Comparison of ENCODE assay signal across 26 mouse cellular contexts in genomic region chr4:140768973-140769372, GRCm38 (mm10). TPM values are rescaled to one million over a fixed set of nuclear protein-coding genes. Genes with fewer than 3 reads are reported as not detected.
DNase-seq lines count a peak whose midpoint lies in the region; ATAC-seq lines count a peak whose summit lies in the region.
"Had no signal": no experiment of that assay in that cellular context is flagged by ENCODE, and none has a peak within 500 bp of the region (broad histone marks: within the 10 kb centered on the region; RNA-seq: fewer than 3 reads in every experiment).

No protein-coding gene starts in this region.

- no peak for DNase-seq in liver, embryonic 11.5 days (ENCODE audit: low spot score)
- DNase-seq in liver (no peak), ES-CJ7 (ENCODE audit: low read depth, low spot score) (peak; percentile 49), ZHBTc4 (ENCODE audit: low read depth, low spot score) (peak; percentile 66)
- DNase-seq in neural tube, embryonic 11.5 days (ENCODE audit: low spot score): no peak
- no peak for DNase-seq in cerebellum, adult 11 months
- no peak for DNase-seq in thymus, postnatal 0 days (ENCODE audit: low spot score)
- DNase-seq: adrenal gland, adult 2 months; adrenal gland, postnatal 10 days; adrenal gland, postnatal 25 days; cerebellum, adult 11-12 months; cerebellum, adult 2 months; cerebellum, adult 9-10 months; cerebellum, postnatal 10 days; cerebellum, postnatal 25 days; forebrain, postnatal 0 days had no signal

- no peaks in the 10 kb centered on the region for H3K9me3 ChIP-seq in liver, embryonic 11.5 days (ENCODE audit: control insufficient read depth, low read length)
- H3K9me3 ChIP-seq in neural tube, embryonic 11.5 days (ENCODE audit: control insufficient read depth, low read length): no peaks in the 10 kb centered on the region
- H3K9me3 ChIP-seq in neural tube, embryonic 15.5 days (replicated peaks): no peaks in the 10 kb centered on the region
- H3K9me3 ChIP-seq: embryonic facial prominence, embryonic 10.5 days; embryonic facial prominence, embryonic 12.5 days; forebrain, embryonic 13.5 days; forebrain, embryonic 15.5 days had no signal

- no peaks in the 10 kb centered on the region for H3K36me3 ChIP-seq in liver, embryonic 11.5 days (ENCODE audit: control insufficient read depth, insufficient read depth, low read length)
- no peaks in the 10 kb centered on the region for H3K36me3 ChIP-seq in neural tube, embryonic 11.5 days (ENCODE audit: control insufficient read depth, insufficient read depth, low read length)
- no peaks in the 10 kb centered on the region for H3K36me3 ChIP-seq in neural tube, embryonic 15.5 days
- H3K36me3 ChIP-seq: embryonic facial prominence, embryonic 10.5 days; embryonic facial prominence, embryonic 12.5 days; forebrain, embryonic 15.5 days had no signal

- H3K4me3 ChIP-seq in liver, embryonic 11.5 days (ENCODE audit: low read depth, low read length): no peak overlapping the region
- no peak overlapping the region for H3K4me3 ChIP-seq in neural tube, embryonic 11.5 days (ENCODE audit: low read depth, low read length)
- no peak overlapping the region for H3K4me3 ChIP-seq in neural tube, embryonic 15.5 days (replicated peaks)
- H3K4me3 ChIP-seq: embryonic facial prominence, embryonic 10.5 days; embryonic facial prominence, embryonic 12.5 days; forebrain, embryonic 13.5 days; forebrain, embryonic 15.5 days had no signal

- H3K4me2 ChIP-seq in liver, embryonic 11.5 days: no peak overlapping the region
- H3K4me2 ChIP-seq in neural tube, embryonic 11.5 days (ENCODE audit: low read depth): no peak overlapping the region
- H3K4me2 ChIP-seq in neural tube, embryonic 15.5 days: no peak overlapping the region
- H3K4me2 ChIP-seq: embryonic facial prominence, embryonic 12.5 days; forebrain, embryonic 13.5 days; forebrain, embryonic 15.5 days had no signal

- H3K4me1 ChIP-seq in liver, embryonic 11.5 days (replicated peaks; ENCODE audit: control insufficient read depth, insufficient read depth, low read length): peaks cover 10% of the 10 kb centered on the region
- H3K4me1 ChIP-seq in neural tube, embryonic 11.5 days (ENCODE audit: control insufficient read depth, insufficient read depth, low read length): no peaks in the 10 kb centered on the region; the same call in 1 of the 2 replicates
- H3K4me1 ChIP-seq in neural tube, embryonic 15.5 days: 0 out of 2 replicates have a peak, but pooled peaks cover 2% of the 10 kb centered on the region
- H3K4me1 ChIP-seq: embryonic facial prominence, embryonic 12.5 days had no signal

- H3K27ac ChIP-seq in liver, embryonic 11.5 days (ENCODE audit: low read depth, low read length): no peak overlapping the region
- no peak overlapping the region for H3K27ac ChIP-seq in neural tube, embryonic 11.5 days (ENCODE audit: low read depth, low read length)
- H3K27ac ChIP-seq in neural tube, embryonic 15.5 days (replicated peaks): no peak overlapping the region
- H3K27ac ChIP-seq: embryonic facial prominence, embryonic 10.5 days; embryonic facial prominence, embryonic 12.5 days; forebrain, embryonic 13.5 days; forebrain, embryonic 15.5 days had no signal

- H3K27me3 ChIP-seq in liver, embryonic 11.5 days (replicated peaks; ENCODE audit: control insufficient read depth, insufficient read depth, low read length): no peaks in the 10 kb centered on the region
- no peaks in the 10 kb centered on the region for H3K27me3 ChIP-seq in neural tube, embryonic 11.5 days (ENCODE audit: control insufficient read depth, insufficient read depth, low read length)
- H3K27me3 ChIP-seq in neural tube, embryonic 15.5 days (replicated peaks): no peaks in the 10 kb centered on the region
- H3K27me3 ChIP-seq: embryonic facial prominence, embryonic 12.5 days; forebrain, embryonic 13.5 days; forebrain, embryonic 15.5 days had no signal

- WGBS in liver, embryonic 11.5 days: 76% methylated on average over 5 of the region's 5 CpGs
- WGBS in neural tube, embryonic 11.5 days: 80% methylated on average over 5 of the region's 5 CpGs
- WGBS in neural tube, embryonic 15.5 days: 67% methylated on average over 5 of the region's 5 CpGs

- H3K9ac ChIP-seq in liver, embryonic 11.5 days (ENCODE audit: low read depth, low read length): no peak overlapping the region
- H3K9ac ChIP-seq in neural tube, embryonic 11.5 days (ENCODE audit: low read length): no peak overlapping the region
- no peak overlapping the region for H3K9ac ChIP-seq in neural tube, embryonic 15.5 days (replicated peaks)
- H3K9ac ChIP-seq: embryonic facial prominence, embryonic 12.5 days; forebrain, embryonic 13.5 days; forebrain, embryonic 15.5 days; forebrain, postnatal 0 days had no signal

- peak; percentile 35; the same call in 1 of the 2 replicates for ATAC-seq in liver, embryonic 11.5 days (replicated peaks; ENCODE audit: low FRiP score)
- ATAC-seq in neural tube, embryonic 11.5 days (ENCODE audit: insufficient read depth, low FRiP score, low TSS enrichment): peak; percentile 27; the same call in 1 of the 2 replicates
- ATAC-seq in neural tube, embryonic 15.5 days (ENCODE audit: low FRiP score): no peak
- ATAC-seq: forebrain, embryonic 13.5 days; forebrain, embryonic 15.5 days; forebrain, postnatal 0 days had no signal

RNA-seq across cellular contexts. Expression of gene Padi4, which starts 5.1 kb away (rescaled TPM):
- polyA plus RNA-seq in liver, embryonic 11.5 days (2014; fragmentation: Nextera tagmentation; extraction: Ambion mirVana): 0.32 and 0.34 TPM in 2 replicates
- polyA plus RNA-seq in neural tube, embryonic 11.5 days (2014; fragmentation: Nextera tagmentation; extraction: Ambion mirVana): 0.09 and 0.50 TPM in 2 replicates
- polyA plus RNA-seq in neural tube, embryonic 15.5 days (2015; fragmentation: Nextera tagmentation; extraction: Ambion mirVana): 0.20 and 1.6 TPM in 2 replicates
- 12.4 and 13.0 TPM in 2 replicates for polyA plus RNA-seq in thymus, postnatal 0 days (2015; fragmentation: Nextera tagmentation; extraction: Ambion mirVana)
- polyA plus RNA-seq: embryonic facial prominence, embryonic 12.5 days had no signal

RNA-seq across cellular contexts. Expression of gene Padi6, which starts 26.5 kb away (rescaled TPM):
- polyA plus RNA-seq in liver, embryonic 11.5 days (2014; fragmentation: Nextera tagmentation; extraction: Ambion mirVana): not detected in 2 replicates
- not detected in 2 replicates for polyA plus RNA-seq in neural tube, embryonic 11.5 days (2014; fragmentation: Nextera tagmentation; extraction: Ambion mirVana)
- 0.65 TPM in 1 of 2 replicates, not detected in the other for polyA plus RNA-seq in neural tube, embryonic 15.5 days (2015; fragmentation: Nextera tagmentation; extraction: Ambion mirVana)
- polyA plus RNA-seq in thymus, postnatal 0 days (2015; fragmentation: Nextera tagmentation; extraction: Ambion mirVana): 0.46 and 0.77 TPM in 2 replicates
- polyA plus RNA-seq: adrenal gland, adult 2 months; brain, embryonic 14.5 days; C2C12; cerebellum, adult 2 months; embryonic facial prominence, embryonic 10.5 days; embryonic facial prominence, embryonic 12.5 days; embryonic facial prominence, embryonic 14.5 days; forebrain, embryonic 13.5 days had no signal

RNA-seq across cellular contexts. Expression of gene Padi3, which starts 41.5 kb away (rescaled TPM):
- 0.56 and 0.96 TPM in 2 replicates for polyA plus RNA-seq in liver, embryonic 11.5 days (2014; fragmentation: Nextera tagmentation; extraction: Ambion mirVana)
- polyA plus RNA-seq in neural tube, embryonic 11.5 days (2014; fragmentation: Nextera tagmentation; extraction: Ambion mirVana): not detected in 2 replicates
- polyA plus RNA-seq in neural tube, embryonic 15.5 days (2015; fragmentation: Nextera tagmentation; extraction: Ambion mirVana): 0.22 TPM in 1 of 2 replicates, not detected in the other
- 1.2 and 1.5 TPM in 2 replicates for polyA plus RNA-seq in thymus, postnatal 0 days (2015; fragmentation: Nextera tagmentation; extraction: Ambion mirVana)
- polyA plus RNA-seq: adrenal gland, adult 2 months; cerebellum, adult 2 months; cortical plate, adult 2 months; forebrain, embryonic 11.5 days; forebrain, embryonic 13.5 days; forebrain, embryonic 15.5 days had no signal

Comparison
In these comparisons a context has a peak if more than half of its experiments do, and no peak if none do; other contexts are left out.
1. DNase-seq: peak in ES-CJ7 (single experiment) and ZHBTc4 (single experiment); none in liver, embryonic 11.5 days (single experiment), liver (single experiment), neural tube, embryonic 11.5 days (single experiment), cerebellum, adult 11 months (single experiment) and thymus, postnatal 0 days (single experiment).